Mouse (Mus musculus) stomach, postnatal 0 days (tissue): ENCODE results near the gene Nelfb.

Experiments
- CTCF ChIP-seq: IDR thresholded peaks from 2 replicates; pipeline ENCODE4 v1.5.1; 2016; ENCODE audit warnings: antibody characterized with exemption, low read depth, mild to moderate bottlenecking, moderate library complexity
- EP300 ChIP-seq: optimal IDR thresholded peaks from 2 replicates; pipeline ENCODE3; 2016; ENCODE audit warnings: antibody characterized with exemption

DNA sequence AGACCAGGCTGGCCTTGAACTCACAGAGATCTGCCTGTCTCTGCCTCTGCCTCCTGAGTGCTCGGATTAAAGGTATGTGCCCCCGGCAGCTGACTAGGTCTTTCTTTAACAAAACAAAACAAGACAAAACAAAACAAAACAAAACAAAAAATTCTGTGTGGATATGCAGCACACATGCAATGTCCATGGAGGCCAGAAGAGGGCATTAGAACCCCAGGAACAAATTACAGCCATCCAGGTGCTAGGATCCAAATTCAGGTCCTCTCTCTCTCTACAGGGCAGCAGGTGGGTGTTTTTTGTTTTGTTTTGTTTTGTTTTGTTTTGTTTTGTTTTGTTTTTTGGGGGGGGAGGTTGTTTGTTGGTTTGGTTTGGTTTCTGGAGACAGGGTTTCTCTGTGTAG lies 47.6 kb upstream of the Nelfb start:
- TF ChIP-seq CTCF (peak; percentile 72), EP300 (no peak)
